Mouse (Mus musculus) lung, postnatal 0 days (tissue): ENCODE measurements at regions not wholly inside any gene's neighbourhood (a gene's known extent, or its start where the extent isn't known, plus 50 kb on each side); places are given as distances from the start of the nearest gene placed in this dataset.

ENCODE experiments used
- CTCF ChIP-seq: IDR thresholded peaks from 2 replicates; pipeline ENCODE4 v1.5.1; 2016; ENCODE audit warnings: antibody characterized with exemption, mild to moderate bottlenecking
- EP300 ChIP-seq: IDR thresholded peaks from 2 replicates; pipeline ENCODE4 v1.6.1; 2016; ENCODE audit warnings: antibody characterized with exemption, mild to moderate bottlenecking, control low read depth

DNA sequence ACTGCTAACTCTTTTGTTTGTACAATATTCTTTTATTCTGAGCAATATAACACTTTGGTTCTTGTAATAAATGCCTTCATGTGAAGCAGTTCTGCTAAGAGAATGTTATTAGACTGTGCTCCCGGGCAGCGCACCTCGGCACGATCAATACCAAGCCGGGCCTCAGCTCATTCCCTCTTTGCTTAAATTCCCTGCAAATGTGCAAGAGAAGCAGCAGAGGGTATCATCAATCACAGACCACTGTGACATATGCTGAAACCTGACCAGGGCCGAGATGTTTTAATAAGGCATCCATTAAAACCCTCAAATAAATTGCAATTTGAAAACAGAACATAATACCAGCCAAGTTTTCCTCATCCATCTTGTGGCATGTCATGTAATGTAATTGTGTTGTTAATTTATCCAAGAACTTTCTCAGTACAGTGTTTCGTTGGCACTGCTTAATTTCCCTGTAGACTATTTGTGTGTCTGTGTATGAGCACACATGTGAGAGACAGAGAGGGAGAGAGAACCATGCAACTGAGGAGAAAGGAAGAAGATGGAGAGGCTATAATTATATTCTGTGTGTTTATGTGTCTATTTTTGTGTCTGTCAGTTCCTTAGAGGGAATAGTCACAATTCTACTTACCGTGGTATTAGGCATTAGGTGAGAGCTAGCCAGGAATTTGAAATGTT is 412.9 kb upstream of the Dph6 start:
- TF ChIP-seq CTCF (no peak), EP300 (no peak)
